Mouse (Mus musculus) C2C12 (cell line): Measurements from ENCODE around the gene Wwox. TPM values are rescaled to one million over a fixed set of nuclear protein-coding genes. Genes with fewer than 3 reads are reported as not detected.

Source experiments
- H3K27me3 ChIP-seq: one replicate; pipeline ENCODE4 v1.6.1; 2011; ENCODE audit not compliant: control insufficient read depth, insufficient read depth, insufficient read length
- H3K36me3 ChIP-seq: one replicate; pipeline ENCODE4 v1.6.1; 2011; ENCODE audit not compliant: control insufficient read depth, insufficient read depth
- H3K4me3 ChIP-seq: one replicate; pipeline ENCODE4 v1.5.1; 2011; ENCODE audit warnings: mild to moderate bottlenecking, control low read depth; ENCODE audit not compliant: poor library complexity, insufficient read depth, severe bottlenecking
- H3K79me2 ChIP-seq: one replicate; pipeline ENCODE4 v1.6.1; 2011; ENCODE audit not compliant: control insufficient read depth, insufficient read depth
- H3K79me3 ChIP-seq: one replicate; pipeline ENCODE4 v1.6.1; 2011; ENCODE audit warnings: low read depth, control low read depth
- H3ac ChIP-seq: one replicate; pipeline ENCODE3; 2011; ENCODE audit warnings: low read depth; ENCODE audit not compliant: control insufficient read depth, insufficient read length
- CEBPB ChIP-seq: IDR thresholded peaks from one replicate; pipeline ENCODE4 v1.6.1; 2011; ENCODE audit warnings: low read depth, mild to moderate bottlenecking, control low read depth, moderate library complexity
- CTCF ChIP-seq: IDR thresholded peaks from one replicate; pipeline ENCODE4 v1.5.1; 2011; ENCODE audit not compliant: control insufficient read depth, insufficient read depth, insufficient read length
- FOSL1 ChIP-seq: IDR thresholded peaks from one replicate; pipeline ENCODE4 v1.8.0; 2011; ENCODE audit warnings: mild to moderate bottlenecking, low read length; ENCODE audit not compliant: poor library complexity, insufficient read depth, severe bottlenecking
- MAX ChIP-seq: IDR thresholded peaks from one replicate; pipeline ENCODE4 v1.6.1; 2011; ENCODE audit warnings: mild to moderate bottlenecking, control low read depth
- MYOD1 ChIP-seq: IDR thresholded peaks from one replicate; pipeline ENCODE4 v1.6.1; 2011; ENCODE audit warnings: low read depth; ENCODE audit not compliant: control insufficient read depth, insufficient read length
- MYOG ChIP-seq: IDR thresholded peaks from one replicate; pipeline ENCODE4 v1.6.1; 2011; ENCODE audit not compliant: control insufficient read depth, insufficient read length; ENCODE audit errors: extremely low read depth
- USF1 ChIP-seq: IDR thresholded peaks from one replicate; pipeline ENCODE4 v1.6.1; 2011; ENCODE audit warnings: low read depth, mild to moderate bottlenecking, control low read depth, moderate library complexity
- polyA plus RNA-seq: library from polyadenylated mRNA; unstranded; fragments of >200 nt; fragmentation: generic; extraction: Trizol; gene quantifications from one replicate; pipeline ENCODE4 v1.2.1, GENCODE M21; 2012; ENCODE audit warnings: missing spikeins

The Wwox gene
- polyA plus RNA-seq, 1 experiment: 3.7 TPM

DNA sequence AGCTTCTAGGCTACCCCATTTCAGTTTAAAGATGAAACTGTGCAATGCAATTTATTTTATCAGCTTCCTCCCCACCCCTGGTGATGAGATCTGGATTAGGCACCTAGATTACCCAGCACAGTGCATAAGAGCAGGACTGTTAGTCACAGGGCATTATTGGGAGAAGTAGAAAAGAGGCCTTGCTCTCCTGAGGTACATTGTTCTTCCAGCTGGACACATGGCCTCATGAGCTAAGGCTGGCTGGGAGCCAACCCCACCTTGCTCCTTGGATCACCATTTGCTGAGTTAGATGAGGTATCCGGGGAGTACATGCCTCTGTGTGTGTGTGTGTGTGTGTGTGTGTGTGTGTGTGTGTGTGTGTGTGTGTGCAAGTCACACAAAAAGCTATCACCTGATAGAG is 70.8 kb downstream of the Wwox start:
- no peak overlapping the region for H3K4me3 ChIP-seq
- TF ChIP-seq MYOD1: no peak
- TF ChIP-seq MYOG: no peak
- no peak for TF ChIP-seq USF1
- no peak for TF ChIP-seq CTCF
- no peaks in the 10 kb centered on the region for H3K79me2 ChIP-seq
- no peak overlapping the region for H3ac ChIP-seq
- no peaks in the 10 kb centered on the region for H3K79me3 ChIP-seq
- H3K27me3 ChIP-seq: no peaks in the 10 kb centered on the region
- no peaks in the 10 kb centered on the region for H3K36me3 ChIP-seq

DNA sequence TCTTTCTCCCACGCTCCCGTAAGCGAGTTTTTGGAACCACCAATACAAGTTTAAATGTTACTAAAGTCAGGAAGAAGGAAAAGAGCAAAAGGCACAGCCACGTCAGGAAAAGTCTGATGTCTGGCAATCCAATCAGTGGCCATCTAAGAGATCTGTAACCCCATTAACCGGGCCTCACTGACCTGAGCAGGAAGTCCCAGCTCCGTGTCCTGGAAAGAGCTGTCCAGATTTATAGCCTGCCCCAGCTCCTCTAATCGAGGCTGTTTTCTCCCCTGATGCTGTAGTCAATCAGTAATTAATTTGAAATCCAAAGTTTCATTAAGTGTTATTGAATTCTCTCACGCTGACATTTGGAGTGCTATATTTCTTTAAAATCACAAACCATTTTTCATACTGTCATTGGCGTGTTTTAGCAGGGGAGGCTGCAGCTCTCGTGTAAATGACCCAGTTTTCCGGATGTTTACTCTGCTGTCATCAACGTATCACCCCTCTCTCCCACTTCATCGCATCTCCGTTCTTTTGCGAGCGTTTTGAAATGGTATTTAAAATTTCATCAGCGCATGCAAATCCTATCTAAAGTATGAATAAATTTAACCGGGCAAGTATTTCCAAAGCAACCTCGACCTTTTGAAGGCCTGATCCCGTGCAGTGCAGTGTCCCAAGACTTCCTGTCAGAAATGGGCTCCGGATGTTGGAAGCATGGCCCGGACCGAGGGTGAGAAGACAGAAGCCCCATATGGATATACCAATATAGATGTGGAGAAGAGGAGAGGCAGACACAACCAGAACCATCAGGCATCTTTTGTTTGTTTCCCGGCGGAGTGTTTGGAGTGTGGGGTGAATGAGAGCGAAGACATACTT is 72.8 kb downstream of the Wwox start:
- no peak overlapping the region for H3ac ChIP-seq
- no peak overlapping the region for H3K4me3 ChIP-seq
- H3K27me3 ChIP-seq: no peaks in the 10 kb centered on the region
- H3K36me3 ChIP-seq: no peaks in the 10 kb centered on the region
- no peak for TF ChIP-seq MYOG
- no peaks in the 10 kb centered on the region for H3K79me2 ChIP-seq
- H3K79me3 ChIP-seq: no peaks in the 10 kb centered on the region

DNA sequence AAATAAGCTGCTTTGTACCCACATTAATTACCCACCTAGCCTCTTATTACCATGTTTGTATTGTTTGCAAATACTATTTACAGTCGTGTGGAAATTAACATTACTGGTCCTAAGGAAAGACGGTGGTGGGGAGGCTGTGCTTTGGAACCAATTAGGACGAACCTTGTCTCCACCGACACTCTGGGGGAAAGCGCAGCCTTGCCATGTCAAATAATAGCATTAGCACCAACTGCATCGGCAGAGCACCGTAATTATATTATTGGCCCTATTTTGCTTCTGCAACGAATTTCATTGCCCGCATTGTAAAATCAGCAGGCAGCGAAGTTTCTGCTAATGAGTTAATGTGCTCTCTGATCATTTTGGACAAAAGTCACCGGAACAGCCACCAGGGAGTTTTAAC is 75.2 kb downstream of the Wwox start:
- H3K79me3 ChIP-seq: no peaks in the 10 kb centered on the region
- H3K4me3 ChIP-seq: no peak overlapping the region
- H3K79me2 ChIP-seq: no peaks in the 10 kb centered on the region
- no peaks in the 10 kb centered on the region for H3K27me3 ChIP-seq
- no peaks in the 10 kb centered on the region for H3K36me3 ChIP-seq
- no peak overlapping the region for H3ac ChIP-seq
- no peak for TF ChIP-seq CEBPB
- TF ChIP-seq MYOD1: no peak
- TF ChIP-seq FOSL1: no peak
- no peak for TF ChIP-seq USF1
- TF ChIP-seq CTCF: no peak
- TF ChIP-seq MYOG: no peak
- TF ChIP-seq MAX: no peak

DNA sequence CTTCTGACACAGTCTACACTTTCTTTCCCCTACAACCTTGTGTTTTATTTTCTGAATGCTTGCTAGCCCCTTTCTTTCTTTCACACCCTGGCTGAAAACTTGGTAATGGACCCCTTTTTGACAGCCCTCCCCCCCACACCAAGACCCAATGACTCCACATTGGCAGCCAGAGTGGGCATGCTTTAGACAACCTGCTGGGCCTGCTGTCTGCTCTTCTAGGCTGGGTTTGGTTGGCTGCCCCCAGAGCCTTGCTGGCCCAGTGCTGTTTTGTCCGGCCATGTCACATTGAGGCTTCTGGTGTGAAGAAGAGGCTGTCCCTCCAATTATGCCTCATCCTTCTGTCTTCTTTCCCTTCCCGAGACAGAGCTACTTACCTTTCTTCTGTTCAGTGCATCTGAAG is 83.6 kb downstream of the Wwox start:
- no peak overlapping the region for H3K4me3 ChIP-seq
- no peak for TF ChIP-seq CEBPB
- no peak for TF ChIP-seq MYOD1
- no peak for TF ChIP-seq FOSL1
- TF ChIP-seq MYOG: no peak
- no peak for TF ChIP-seq USF1
- TF ChIP-seq CTCF: no peak
- TF ChIP-seq MAX: no peak
- H3ac ChIP-seq: no peak overlapping the region
- H3K27me3 ChIP-seq: no peaks in the 10 kb centered on the region
- H3K79me3 ChIP-seq: no peaks in the 10 kb centered on the region
- no peaks in the 10 kb centered on the region for H3K36me3 ChIP-seq
- H3K79me2 ChIP-seq: no peaks in the 10 kb centered on the region

DNA sequence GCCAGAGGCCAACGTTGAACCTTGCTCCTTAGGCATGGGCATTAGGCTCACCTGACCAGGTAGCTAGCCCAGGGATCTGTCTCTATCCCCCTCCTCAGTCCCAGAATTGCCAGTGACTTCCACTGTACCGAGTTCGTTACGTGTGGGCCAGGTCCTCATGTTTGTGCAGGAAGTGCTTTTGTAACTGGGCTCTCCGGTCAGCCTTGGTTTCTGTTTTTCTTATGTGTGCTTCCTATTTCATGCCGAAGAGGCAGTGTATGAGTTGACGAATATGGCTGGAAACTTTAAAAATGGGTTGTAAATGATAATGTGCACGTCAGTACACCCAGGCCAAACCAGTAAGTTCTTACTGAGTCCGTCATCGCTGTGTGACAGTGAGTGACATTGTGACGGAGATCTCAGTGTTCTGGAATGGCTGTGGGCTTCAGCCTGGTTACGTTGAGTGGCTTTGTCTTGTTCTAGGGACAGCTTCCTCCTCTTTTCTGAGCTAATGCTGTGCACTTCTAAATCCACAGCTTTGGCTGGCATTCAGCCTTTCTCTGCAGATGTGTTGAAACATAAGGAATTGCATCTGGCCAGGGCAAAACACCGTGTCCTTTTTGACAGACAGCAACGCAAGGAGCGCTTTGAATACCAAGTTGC is 87.3 kb downstream of the Wwox start:
- no peak overlapping the region for H3K4me3 ChIP-seq
- TF ChIP-seq FOSL1 (no peak), CEBPB (no peak), USF1 (no peak), MYOD1 (no peak), MAX (no peak), CTCF (no peak), MYOG (no peak)
- no peaks in the 10 kb centered on the region for H3K79me2 ChIP-seq

DNA sequence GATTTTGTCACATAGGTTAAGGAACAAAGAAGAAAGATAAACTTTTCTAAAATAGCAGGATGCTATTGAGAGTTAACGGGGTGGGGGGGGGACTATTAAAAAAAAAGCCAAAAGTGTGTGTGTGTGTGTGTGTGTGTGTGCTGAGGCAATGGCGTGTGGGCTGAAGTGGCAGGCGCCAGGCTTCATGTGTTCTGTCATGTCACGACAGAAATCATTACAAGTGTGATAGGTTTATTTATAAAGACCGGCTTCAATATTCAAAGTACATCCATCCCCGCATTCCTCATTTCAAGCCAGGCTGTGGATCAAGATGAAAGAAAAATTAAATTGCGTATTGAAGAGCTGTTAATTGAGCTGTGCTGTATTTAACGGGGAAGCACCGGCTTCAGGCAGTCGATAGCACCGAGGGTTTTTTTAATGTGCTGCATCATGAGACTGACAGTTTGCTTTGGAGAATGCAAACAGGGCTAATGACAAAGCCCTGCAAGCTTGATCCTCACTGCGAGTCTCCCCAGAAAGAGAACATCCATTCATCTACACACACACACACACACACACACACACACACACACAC is 88.3 kb downstream of the Wwox start:
- Histone ChIP-seq H3K36me3 (no peaks in the 10 kb centered on the region), H3K27me3 (no peaks in the 10 kb centered on the region), H3K4me3 (no peak overlapping the region), H3ac (no peak overlapping the region), H3K79me3 (no peaks in the 10 kb centered on the region), H3K79me2 (no peaks in the 10 kb centered on the region)
- TF ChIP-seq MAX (no peak), CEBPB (no peak), FOSL1 (no peak)

More for the DNA sequence above, 87.3 kb downstream of the Wwox start:
- Histone ChIP-seq H3ac (no peak overlapping the region), H3K36me3 (no peaks in the 10 kb centered on the region), H3K79me3 (no peaks in the 10 kb centered on the region), H3K27me3 (no peaks in the 10 kb centered on the region)
